Mouse (Mus musculus): Measurements from ENCODE around the gene Htr1d. TPM values are rescaled to one million over a fixed set of nuclear protein-coding genes. Genes with fewer than 3 reads are reported as not detected.

Gene Htr1d
- total and polyA plus RNA-seq, 2 experiments from 2014 or later, result not detected

DNA sequence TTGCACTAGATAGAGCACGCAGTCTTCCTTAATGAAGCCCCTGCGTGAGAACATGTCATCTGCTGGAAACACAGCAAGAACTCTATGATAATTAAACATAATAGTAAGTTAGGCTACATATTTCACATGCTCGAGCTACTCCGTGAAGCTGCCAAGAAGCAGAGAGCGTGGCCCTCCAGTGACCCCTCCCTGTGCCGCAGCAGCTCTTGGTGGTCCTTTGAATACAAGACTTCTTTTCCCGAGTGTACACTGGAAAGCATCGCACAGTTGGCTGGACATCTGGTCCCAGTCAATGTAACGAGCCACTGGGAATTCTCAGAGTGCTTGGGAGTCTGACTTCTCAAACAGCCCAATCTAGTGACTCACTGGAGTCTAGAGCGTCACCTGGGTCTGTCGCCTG, 15.5 kb upstream of the Htr1d start:
- no peak overlapping the region for H3K9ac ChIP-seq (replicated peaks; ENCODE audit: low read depth, low read length)
- no peaks in the 10 kb centered on the region for H3K36me3 ChIP-seq (replicated peaks; ENCODE audit: control insufficient read depth, insufficient read depth, low read length)
- no peaks in the 10 kb centered on the region for H3K9me3 ChIP-seq (replicated peaks; ENCODE audit: control insufficient read depth, low read length)
- TF ChIP-seq CTCF (IDR thresholded peaks at IDR 0.05; ENCODE audit: low read depth) (no peak), EP300 (IDR thresholded peaks at IDR 0.05; ENCODE audit: low read depth) (no peak)
- no peaks in the 10 kb centered on the region for H3K27me3 ChIP-seq (ENCODE audit: control insufficient read depth, insufficient read depth, low read length)
- 54% methylated on average over 11 of the region's 11 CpGs for WGBS
- H3K4me3 ChIP-seq (ENCODE audit: low read depth, low read length), result no peak overlapping the region
- no peak for DNase-seq (ENCODE audit: low spot score)
- no peak for ATAC-seq (ENCODE audit: insufficient read depth, low read depth)
- H3K4me1 ChIP-seq (ENCODE audit: control insufficient read depth, insufficient read depth), result no peaks in the 10 kb centered on the region
- H3K27ac ChIP-seq (ENCODE audit: low read depth), result no peak overlapping the region
- H3K4me2 ChIP-seq (ENCODE audit: low read depth, low read length), result no peak overlapping the region

GRCm38 (mm10) chr4:136411995-136412765, 11.1 kb upstream of the Htr1d start:
- no peak for DNase-seq (ENCODE audit: low spot score)
- WGBS, result 73% methylated on average over 10 of the region's 10 CpGs
- no peak overlapping the region for H3K4me3 ChIP-seq (ENCODE audit: low read depth, low read length)

GRCm38 (mm10) chr4:136415477-136415876, 7.8 kb upstream of the Htr1d start:
- Histone ChIP-seq H3K27ac (ENCODE audit: low read depth) (no peak overlapping the region), H3K4me1 (ENCODE audit: control insufficient read depth, insufficient read depth) (no peaks in the 10 kb centered on the region), H3K4me3 (ENCODE audit: low read depth, low read length) (no peak overlapping the region), H3K9ac (replicated peaks; ENCODE audit: low read depth, low read length) (no peak overlapping the region), H3K36me3 (replicated peaks; ENCODE audit: control insufficient read depth, insufficient read depth, low read length) (no peaks in the 10 kb centered on the region), H3K9me3 (replicated peaks; ENCODE audit: control insufficient read depth, low read length) (no peaks in the 10 kb centered on the region), H3K27me3 (ENCODE audit: control insufficient read depth, insufficient read depth, low read length) (peaks cover 22% of the 10 kb centered on the region), H3K4me2 (ENCODE audit: low read depth, low read length) (no peak overlapping the region)
- ATAC-seq (ENCODE audit: insufficient read depth, low read depth), result no peak
- no peak for TF ChIP-seq CTCF (IDR thresholded peaks at IDR 0.05; ENCODE audit: low read depth)
- no peak for TF ChIP-seq EP300 (IDR thresholded peaks at IDR 0.05; ENCODE audit: low read depth)
- DNase-seq (ENCODE audit: low spot score), result no peak
- 86% methylated on average over 9 of the region's 9 CpGs for WGBS

More at GRCm38 (mm10) chr4:136411995-136412765, 11.1 kb upstream of the Htr1d start:
- H3K27me3 ChIP-seq (ENCODE audit: control insufficient read depth, insufficient read depth, low read length), result no peaks in the 10 kb centered on the region
- H3K9ac ChIP-seq (replicated peaks; ENCODE audit: low read depth, low read length), result no peak overlapping the region
- no peaks in the 10 kb centered on the region for H3K9me3 ChIP-seq (replicated peaks; ENCODE audit: control insufficient read depth, low read length)
- no peak overlapping the region for H3K27ac ChIP-seq (ENCODE audit: low read depth)
- no peaks in the 10 kb centered on the region for H3K4me1 ChIP-seq (ENCODE audit: control insufficient read depth, insufficient read depth)
- H3K4me2 ChIP-seq (ENCODE audit: low read depth, low read length), result no peak overlapping the region
- ATAC-seq (ENCODE audit: insufficient read depth, low read depth), result no peak
- no peaks in the 10 kb centered on the region for H3K36me3 ChIP-seq (replicated peaks; ENCODE audit: control insufficient read depth, insufficient read depth, low read length)
- TF ChIP-seq EP300 (IDR thresholded peaks at IDR 0.05; ENCODE audit: low read depth), result no peak

GRCm38 (mm10) chr4:136418962-136419361, 4.4 kb upstream of the Htr1d start:
- Histone ChIP-seq H3K4me2 (ENCODE audit: low read depth, low read length) (no peak overlapping the region), H3K4me3 (ENCODE audit: low read depth, low read length) (no peak overlapping the region), H3K9me3 (replicated peaks; ENCODE audit: control insufficient read depth, low read length) (no peaks in the 10 kb centered on the region), H3K27me3 (ENCODE audit: control insufficient read depth, insufficient read depth, low read length) (peaks cover 39% of the 10 kb centered on the region), H3K9ac (replicated peaks; ENCODE audit: low read depth, low read length) (no peak overlapping the region), H3K4me1 (ENCODE audit: control insufficient read depth, insufficient read depth) (no peaks in the 10 kb centered on the region), H3K36me3 (replicated peaks; ENCODE audit: control insufficient read depth, insufficient read depth, low read length) (no peaks in the 10 kb centered on the region), H3K27ac (ENCODE audit: low read depth) (no peak overlapping the region)
- TF ChIP-seq EP300 (IDR thresholded peaks at IDR 0.05; ENCODE audit: low read depth) (no peak), CTCF (IDR thresholded peaks at IDR 0.05; ENCODE audit: low read depth) (no peak)
- 20% methylated on average over 11 of the region's 11 CpGs for WGBS
- ATAC-seq (ENCODE audit: insufficient read depth, low read depth) (no peak), DNase-seq (ENCODE audit: low spot score) (no peak)

- Histone ChIP-seq H3K9me3 (replicated peaks; ENCODE audit: control insufficient read depth, low read length) (no peaks in the 10 kb centered on the region), H3K36me3 (replicated peaks; ENCODE audit: control insufficient read depth, insufficient read depth, low read length) (no peaks in the 10 kb centered on the region), H3K4me1 (ENCODE audit: control insufficient read depth, insufficient read depth) (peaks cover 4% of the 10 kb centered on the region), H3K9ac (replicated peaks; ENCODE audit: low read depth, low read length) (no peak overlapping the region), H3K27ac (ENCODE audit: low read depth) (no peak overlapping the region), H3K4me3 (ENCODE audit: low read depth, low read length) (no peak overlapping the region), H3K27me3 (ENCODE audit: control insufficient read depth, insufficient read depth, low read length) (peaks cover 43% of the 10 kb centered on the region), H3K4me2 (ENCODE audit: low read depth, low read length) (no peak overlapping the region)
- DNase-seq (ENCODE audit: low spot score), result no peak
- ATAC-seq (ENCODE audit: insufficient read depth, low read depth), result no peak
- TF ChIP-seq CTCF (IDR thresholded peaks at IDR 0.05; ENCODE audit: low read depth) (no peak), EP300 (IDR thresholded peaks at IDR 0.05; ENCODE audit: low read depth) (no peak)
- 78% methylated on average over 6 of the region's 6 CpGs for WGBS
Observed at GRCm38 (mm10) chr4:136419386-136419785, 3.9 kb upstream of the Htr1d start.
